Mouse (Mus musculus): ENCODE results near the gene Thrb.

Thrb gene

GRCm38 (mm10) chr14:17781921-17782320, 121.9 kb downstream of the Thrb start:
- in situ Hi-C loops (cut with MboI, MseI): no loop called here

GRCm38 (mm10) chr14:17784207-17784806, 124.2 kb downstream of the Thrb start:
- in situ Hi-C loops (cut with MboI, MseI): no loop called here

GRCm38 (mm10) chr14:17785370-17785769, 125.3 kb downstream of the Thrb start:
- in situ Hi-C loops (cut with MboI, MseI): no loop called here

- in situ Hi-C loops (cut with MboI, MseI): no loop called here
These were observed 126.2 kb downstream of the Thrb start for GRCm38 (mm10) chr14:17786249-17786648.

GRCm38 (mm10) chr14:17803934-17804602, 144.0 kb downstream of the Thrb start:
- in situ Hi-C loops (cut with MboI, MseI): no loop called here

- in situ Hi-C loops (cut with MboI, MseI): no loop called here
These were observed 151.0 kb downstream of the Thrb start for GRCm38 (mm10) chr14:17811051-17811450.

- in situ Hi-C loops (cut with MboI, MseI): no loop called here
These were observed 152.4 kb downstream of the Thrb start for GRCm38 (mm10) chr14:17812414-17812813.

GRCm38 (mm10) chr14:17815103-17815502, 155.0 kb downstream of the Thrb start:
- in situ Hi-C loops (cut with MboI, MseI): no loop called here

GRCm38 (mm10) chr14:17818086-17818485, 158.0 kb downstream of the Thrb start:
- in situ Hi-C loops (cut with MboI, MseI): no loop called here

GRCm38 (mm10) chr14:17822754-17823153, 162.7 kb downstream of the Thrb start:
- in situ Hi-C loops (cut with MboI, MseI): no loop called here

GRCm38 (mm10) chr14:17827401-17827800, 167.3 kb downstream of the Thrb start:
- in situ Hi-C loops (cut with MboI, MseI): no loop called here

GRCm38 (mm10) chr14:17835738-17836137, 175.7 kb downstream of the Thrb start:
- in situ Hi-C loops (cut with MboI, MseI): no loop called here

GRCm38 (mm10) chr14:17836766-17837165, 176.7 kb downstream of the Thrb start:
- in situ Hi-C loops (cut with MboI, MseI): no loop called here

- in situ Hi-C loops (cut with MboI, MseI): no loop called here
These were observed 185.1 kb downstream of the Thrb start for GRCm38 (mm10) chr14:17845003-17845697.

GRCm38 (mm10) chr14:17845871-17846270, 185.8 kb downstream of the Thrb start:
- in situ Hi-C loops (cut with MboI, MseI): no loop called here

- in situ Hi-C loops (cut with MboI, MseI): no loop called here
These were observed 186.6 kb downstream of the Thrb start for GRCm38 (mm10) chr14:17846700-17847099.

- in situ Hi-C loops (cut with MboI, MseI): no loop called here
These were observed 187.2 kb downstream of the Thrb start for GRCm38 (mm10) chr14:17847211-17847610.

- in situ Hi-C loops (cut with MboI, MseI): loop anchor here (25.0 kb wide), 1 partner anchor 1862 kb away; no protein-coding TSS in a partner anchor
These were observed 190.3 kb downstream of the Thrb start for GRCm38 (mm10) chr14:17850355-17850754.

- in situ Hi-C loops (cut with MboI, MseI): loop anchor here (25.0 kb wide), 1 partner anchor 1860 kb away; no protein-coding TSS in a partner anchor
These were observed 192.2 kb downstream of the Thrb start for GRCm38 (mm10) chr14:17852236-17852635.

GRCm38 (mm10) chr14:17859790-17860385, 199.8 kb downstream of the Thrb start:
- in situ Hi-C loops (cut with MboI, MseI): loop anchor here (10.0 to 25.0 kb wide), 2 partner anchors 515 to 1852 kb away; no protein-coding TSS in a partner anchor

GRCm38 (mm10) chr14:17862651-17863050, 202.6 kb downstream of the Thrb start:
- in situ Hi-C loops (cut with MboI, MseI): loop anchor here (10.0 to 25.0 kb wide), 2 partner anchors 518 to 1850 kb away; no protein-coding TSS in a partner anchor
